8 mouse cellular contexts compared by ENCODE assay signal in genomic region chr9:114639839-114640646, GRCm38 (mm10). TPM values are rescaled to one million over a fixed set of nuclear protein-coding genes. Genes with fewer than 3 reads are reported as not detected.
A peak's percentile ranks its signal among the peaks of the same experiment; 100 is the strongest.
DNase-seq lines count a peak whose midpoint lies in the region; ATAC-seq lines count a peak whose summit lies in the region.

Gene Cnot10, minus strand, starts transcription at chr9:114640184.

- WGBS in heart, embryonic 13.5 days, result 3% methylated on average over 51 of the region's 51 CpGs
- 6% methylated on average over 51 of the region's 51 CpGs for WGBS in liver, embryonic 12.5 days (ENCODE audit: insufficient replicate concordance)
- 4% methylated on average over 51 of the region's 51 CpGs for WGBS in stomach, embryonic 15.5 days

- peak within 1 kb of the TSS; percentile 44 for H3K27ac ChIP-seq in brown adipose tissue, adult 24 weeks (replicated peaks; ENCODE audit: low read depth, low read length)
- H3K27ac ChIP-seq in heart, embryonic 13.5 days (replicated peaks), result peak within 1 kb of the TSS; percentile 84
- peak within 1 kb of the TSS; percentile 89 for H3K27ac ChIP-seq in liver, embryonic 12.5 days
- H3K27ac ChIP-seq in stomach, embryonic 15.5 days, result peak within 1 kb of the TSS; percentile 77

- H3K4me2 ChIP-seq in heart, embryonic 13.5 days, result peak within 1 kb of the TSS; percentile 86
- H3K4me2 ChIP-seq in liver, embryonic 12.5 days, result peak within 1 kb of the TSS; percentile 91
- peak within 1 kb of the TSS; percentile 80 for H3K4me2 ChIP-seq in stomach, embryonic 15.5 days

- ATAC-seq in heart, embryonic 13.5 days (ENCODE audit: extremely low read depth, insufficient number of reproducible peaks, low FRiP score, low TSS enrichment), result peak; percentile 98
- peak; percentile 98 for ATAC-seq in liver, embryonic 12.5 days
- peak; percentile 99 for ATAC-seq in stomach, embryonic 15.5 days (ENCODE audit: insufficient read depth, low FRiP score, low read depth)

- H3K4me1 ChIP-seq in brown adipose tissue, adult 24 weeks (ENCODE audit: control insufficient read depth, insufficient read depth, insufficient read length, low read length), result peaks cover 8% of the 10 kb centered on the region; the same call in 1 of the 2 replicates
- H3K4me1 ChIP-seq in heart, embryonic 13.5 days, result peaks cover 20% of the 10 kb centered on the region
- peaks cover 30% of the 10 kb centered on the region for H3K4me1 ChIP-seq in liver, embryonic 12.5 days
- peaks cover 14% of the 10 kb centered on the region for H3K4me1 ChIP-seq in stomach, embryonic 15.5 days

- H3K9me3 ChIP-seq in heart, embryonic 13.5 days, result no peaks in the 10 kb centered on the region
- no peaks in the 10 kb centered on the region for H3K9me3 ChIP-seq in liver, embryonic 12.5 days (replicated peaks)
- no peaks in the 10 kb centered on the region for H3K9me3 ChIP-seq in stomach, embryonic 15.5 days

- H3K27me3 ChIP-seq in heart, embryonic 13.5 days (replicated peaks), result peaks cover 36% of the 10 kb centered on the region
- H3K27me3 ChIP-seq in liver, embryonic 12.5 days (replicated peaks), result peaks cover 14% of the 10 kb centered on the region
- H3K27me3 ChIP-seq in stomach, embryonic 15.5 days (replicated peaks), result 0 out of 2 replicates have a peak, but pooled peaks cover 4% of the 10 kb centered on the region

- H3K4me3 ChIP-seq in brown adipose tissue, adult 24 weeks (ENCODE audit: insufficient read depth, low read depth, low read length), result peak within 1 kb of the TSS; percentile 71
- H3K4me3 ChIP-seq in heart, embryonic 13.5 days, result peak within 1 kb of the TSS; percentile 75
- peak within 1 kb of the TSS; percentile 92 for H3K4me3 ChIP-seq in liver, embryonic 12.5 days
- H3K4me3 ChIP-seq in stomach, embryonic 15.5 days (replicated peaks), result peak within 1 kb of the TSS; percentile 74

- peak; percentile 100 for DNase-seq in CD4-positive, CD25-positive, alpha-beta regulatory T cell, adult 2 months (ENCODE audit: low read depth, low spot score)
- DNase-seq in fat pad, adult 2 months (ENCODE audit: extremely low read depth, low read depth, low spot score), result peak; percentile 74
- peak; percentile 99 for DNase-seq in kidney, postnatal 10 days
- DNase-seq in natural killer cell, adult 2 months (ENCODE audit: low spot score in 2 of 2), result peak; percentile 98 to 99

- peaks cover 19% of the 10 kb centered on the region for H3K36me3 ChIP-seq in heart, embryonic 13.5 days
- H3K36me3 ChIP-seq in liver, embryonic 12.5 days, result peaks cover 9% of the 10 kb centered on the region; the same call in 1 of the 2 replicates
- no peaks in the 10 kb centered on the region for H3K36me3 ChIP-seq in stomach, embryonic 15.5 days

- H3K9ac ChIP-seq in heart, embryonic 13.5 days, result peak within 1 kb of the TSS; percentile 86
- H3K9ac ChIP-seq in liver, embryonic 12.5 days, result peak within 1 kb of the TSS; percentile 88
- peak within 1 kb of the TSS; percentile 65 for H3K9ac ChIP-seq in stomach, embryonic 15.5 days

RNA-seq across cellular contexts. Expression of gene Cnot10, which starts in this region (rescaled TPM):
- polyA plus RNA-seq in brown adipose tissue, adult 24 weeks (2012; ENCODE audit: insufficient read depth, insufficient read length, missing spikeins), result 11.6 and 13.2 TPM in 2 replicates
- polyA plus RNA-seq in heart, embryonic 13.5 days (2015; fragmentation: Nextera tagmentation; extraction: Ambion mirVana), result 35.1 and 36.4 TPM in 2 replicates
- 35.8 and 38.9 TPM in 2 replicates for polyA plus RNA-seq in liver, embryonic 12.5 days (2016; fragmentation: Nextera tagmentation; extraction: Ambion mirVana)
- polyA plus RNA-seq in stomach, embryonic 15.5 days (2015; fragmentation: Nextera tagmentation; extraction: Ambion mirVana), result 51.2 and 60.1 TPM in 2 replicates

Comparison
In these comparisons a context has a peak if more than half of its experiments do, and no peak if none do; other contexts are left out.
1. Peak in every context shown above with its lines: DNase-seq, ATAC-seq, H3K4me3 ChIP-seq and H3K27ac ChIP-seq.